Mouse (Mus musculus): ENCODE results near the gene Kcnc1. TPM values are rescaled to one million over a fixed set of nuclear protein-coding genes. Genes with fewer than 3 reads are reported as not detected.

Kcnc1 gene
- polyA plus RNA-seq, 1 experiment from 2014 or later: 8.4 TPM

DNA sequence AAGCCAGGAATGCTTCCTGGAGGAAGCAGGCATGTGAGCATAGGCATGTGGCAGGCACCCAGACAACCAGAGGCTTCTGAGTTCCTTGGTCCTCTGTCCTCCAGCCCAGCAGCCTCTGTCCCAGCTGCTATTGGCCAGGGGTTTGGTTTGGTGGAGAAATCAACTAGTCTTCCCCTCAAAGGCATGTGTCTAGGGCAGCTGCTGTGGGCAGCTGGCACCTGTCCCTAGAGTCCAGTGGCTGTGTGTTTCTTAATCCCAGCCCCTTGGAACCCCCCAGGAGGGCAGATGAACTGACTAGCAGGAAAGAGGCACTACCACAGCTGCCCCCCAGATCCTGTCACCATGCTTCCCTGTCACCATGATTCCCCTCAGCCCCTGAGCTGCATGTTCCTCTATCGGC, 30.5 kb upstream of the Kcnc1 start:
- Histone ChIP-seq H3K4me3 (replicated peaks; ENCODE audit: low read length) (no peak overlapping the region), H3K27ac (ENCODE audit: low read length) (no peak overlapping the region), H3K4me1 (replicated peaks; ENCODE audit: control insufficient read depth, insufficient read depth, low read length) (no peaks in the 10 kb centered on the region), H3K9ac (replicated peaks; ENCODE audit: low read depth, low read length) (no peak overlapping the region), H3K9me3 (ENCODE audit: control insufficient read depth, low read length) (no peaks in the 10 kb centered on the region), H3K4me2 (ENCODE audit: low read length) (no peak overlapping the region), H3K27me3 (replicated peaks; ENCODE audit: control insufficient read depth, insufficient read depth, low read length) (no peaks in the 10 kb centered on the region), H3K36me3 (ENCODE audit: control insufficient read depth, insufficient read depth) (no peaks in the 10 kb centered on the region)
- WGBS: 86% methylated on average over 1 of the region's 1 CpGs
- ATAC-seq: no peak

DNA sequence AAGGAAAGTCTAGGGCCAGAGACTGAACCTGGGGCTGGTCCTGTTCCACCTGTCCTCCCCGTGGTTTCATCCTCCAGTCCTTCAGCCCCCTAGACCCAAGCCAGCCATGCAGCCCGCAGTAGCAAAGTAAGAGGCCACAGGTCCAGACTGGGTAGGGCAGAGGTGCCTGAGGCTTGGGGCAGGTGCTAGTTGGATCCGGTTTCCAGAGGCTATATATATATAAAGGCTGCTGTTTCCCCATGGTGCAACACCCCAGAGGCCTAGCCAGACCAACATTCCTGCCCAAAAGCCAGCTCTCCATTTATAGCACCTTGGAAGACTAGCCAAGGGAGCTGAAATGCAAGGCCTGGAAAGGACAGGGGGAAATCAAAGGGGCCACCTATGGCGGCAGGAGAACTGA, 25.2 kb upstream of the Kcnc1 start:
- Histone ChIP-seq H3K27ac (ENCODE audit: low read length) (no peak overlapping the region), H3K4me2 (ENCODE audit: low read length) (no peak overlapping the region), H3K36me3 (ENCODE audit: control insufficient read depth, insufficient read depth) (no peaks in the 10 kb centered on the region), H3K9ac (replicated peaks; ENCODE audit: low read depth, low read length) (no peak overlapping the region), H3K9me3 (ENCODE audit: control insufficient read depth, low read length) (no peaks in the 10 kb centered on the region), H3K4me1 (replicated peaks; ENCODE audit: control insufficient read depth, insufficient read depth, low read length) (no peaks in the 10 kb centered on the region; the same call in 1 of the 2 replicates), H3K4me3 (replicated peaks; ENCODE audit: low read length) (no peak overlapping the region), H3K27me3 (replicated peaks; ENCODE audit: control insufficient read depth, insufficient read depth, low read length) (peaks cover 20% of the 10 kb centered on the region)
- WGBS: 78% methylated on average over 4 of the region's 4 CpGs
- ATAC-seq: no peak

DNA sequence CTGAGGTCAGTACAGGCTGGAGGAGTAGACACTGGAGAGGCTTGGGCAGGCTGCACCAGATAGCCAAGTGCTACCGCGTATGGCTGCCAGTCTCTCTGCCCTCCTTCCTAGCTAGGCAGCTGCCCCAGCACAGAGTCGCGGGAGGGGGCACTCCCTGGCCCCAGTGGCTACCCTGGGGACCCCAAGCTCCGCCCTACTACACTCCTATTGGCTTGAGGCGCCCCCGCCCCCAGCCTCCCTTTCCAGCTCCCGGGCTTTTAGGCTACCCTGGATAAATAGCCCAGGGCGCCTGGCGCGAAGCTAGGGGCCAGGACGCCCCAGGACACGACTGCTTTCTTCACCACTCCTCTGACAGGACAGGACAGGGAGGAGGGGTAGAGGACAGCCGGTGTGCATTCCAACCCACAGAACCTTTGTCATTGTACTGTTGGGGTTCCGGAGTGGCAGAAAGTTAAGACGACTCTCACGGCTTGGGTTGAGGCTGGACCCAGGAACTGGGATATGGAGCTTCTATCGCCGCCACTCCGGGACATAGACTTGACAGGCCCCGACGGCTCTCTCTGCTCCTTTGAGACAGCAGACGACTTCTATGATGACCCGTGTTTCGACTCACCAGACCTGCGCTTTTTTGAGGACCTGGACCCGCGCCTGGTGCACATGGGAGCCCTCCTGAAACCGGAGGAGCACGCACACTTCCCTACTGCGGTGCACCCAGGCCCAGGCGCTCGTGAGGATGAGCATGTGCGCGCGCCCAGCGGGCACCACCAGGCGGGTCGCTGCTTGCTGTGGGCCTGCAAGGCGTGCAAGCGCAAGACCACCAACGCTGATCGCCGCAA, 19.9 kb upstream of the Kcnc1 start, which contains the start of gene Myod1:
Myod1 (plus strand) TSS at position 303 of the 836 bp plus-strand sequence.
- no peaks in the 10 kb centered on the region for H3K9me3 ChIP-seq (ENCODE audit: control insufficient read depth, low read length)
- no peak within 1 kb of the TSS for H3K27ac ChIP-seq (ENCODE audit: low read length)
- no peak for ATAC-seq
- H3K4me1 ChIP-seq (replicated peaks; ENCODE audit: control insufficient read depth, insufficient read depth, low read length): peaks cover 17% of the 10 kb centered on the region
- H3K27me3 ChIP-seq (replicated peaks; ENCODE audit: control insufficient read depth, insufficient read depth, low read length): peaks cover 54% of the 10 kb centered on the region
- peak within 1 kb of the TSS; percentile 27 for H3K4me3 ChIP-seq (replicated peaks; ENCODE audit: low read length)
- peak within 1 kb of the TSS; percentile 45 for H3K4me2 ChIP-seq (ENCODE audit: low read length)
- H3K36me3 ChIP-seq (ENCODE audit: control insufficient read depth, insufficient read depth): no peaks in the 10 kb centered on the region
- 2% methylated on average over 44 of the region's 44 CpGs for WGBS
- 0 out of 2 replicates have a peak within 1 kb of the TSS, but pooled peaks have one; percentile 14 for H3K9ac ChIP-seq (replicated peaks; ENCODE audit: low read depth, low read length)

DNA sequence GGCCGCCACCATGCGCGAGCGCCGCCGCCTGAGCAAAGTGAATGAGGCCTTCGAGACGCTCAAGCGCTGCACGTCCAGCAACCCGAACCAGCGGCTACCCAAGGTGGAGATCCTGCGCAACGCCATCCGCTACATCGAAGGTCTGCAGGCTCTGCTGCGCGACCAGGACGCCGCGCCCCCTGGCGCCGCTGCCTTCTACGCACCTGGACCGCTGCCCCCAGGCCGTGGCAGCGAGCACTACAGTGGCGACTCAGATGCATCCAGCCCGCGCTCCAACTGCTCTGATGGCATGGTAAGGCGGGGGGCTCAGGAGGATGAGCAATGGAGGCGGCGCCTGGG, 19.3 kb upstream of the Kcnc1 start:
- under 1% methylated on average over 33 of the region's 33 CpGs for WGBS
- 0 out of 2 replicates have a peak overlapping the region, but pooled peaks have one; percentile 14 for H3K9ac ChIP-seq (replicated peaks; ENCODE audit: low read depth, low read length)
- peaks cover 17% of the 10 kb centered on the region for H3K4me1 ChIP-seq (replicated peaks; ENCODE audit: control insufficient read depth, insufficient read depth, low read length)
- H3K9me3 ChIP-seq (ENCODE audit: control insufficient read depth, low read length): no peaks in the 10 kb centered on the region
- H3K36me3 ChIP-seq (ENCODE audit: control insufficient read depth, insufficient read depth): no peaks in the 10 kb centered on the region
- peak overlapping the region; percentile 27 for H3K4me3 ChIP-seq (replicated peaks; ENCODE audit: low read length)
- peaks cover 54% of the 10 kb centered on the region for H3K27me3 ChIP-seq (replicated peaks; ENCODE audit: control insufficient read depth, insufficient read depth, low read length)
- no peak; the same call in 1 of the 2 replicates for ATAC-seq
- H3K4me2 ChIP-seq (ENCODE audit: low read length): peak overlapping the region; percentile 45
- H3K27ac ChIP-seq (ENCODE audit: low read length): no peak overlapping the region

DNA sequence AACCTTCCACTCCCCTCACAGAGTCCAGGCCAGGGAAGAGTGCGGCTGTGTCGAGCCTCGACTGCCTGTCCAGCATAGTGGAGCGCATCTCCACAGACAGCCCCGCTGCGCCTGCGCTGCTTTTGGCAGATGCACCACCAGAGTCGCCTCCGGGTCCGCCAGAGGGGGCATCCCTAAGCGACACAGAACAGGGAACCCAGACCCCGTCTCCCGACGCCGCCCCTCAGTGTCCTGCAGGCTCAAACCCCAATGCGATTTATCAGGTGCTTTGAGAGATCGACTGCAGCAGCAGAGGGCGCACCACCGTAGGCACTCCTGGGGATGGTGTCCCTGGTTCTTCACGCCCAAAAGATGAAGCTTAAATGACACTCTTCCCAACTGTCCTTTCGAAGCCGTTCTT, 18.2 kb upstream of the Kcnc1 start:
- no peaks in the 10 kb centered on the region for H3K9me3 ChIP-seq (ENCODE audit: control insufficient read depth, low read length)
- ATAC-seq: no peak
- H3K4me1 ChIP-seq (replicated peaks; ENCODE audit: control insufficient read depth, insufficient read depth, low read length): peaks cover 17% of the 10 kb centered on the region
- peak overlapping the region; percentile 9 for H3K4me3 ChIP-seq (replicated peaks; ENCODE audit: low read length)
- peak overlapping the region; percentile 36 for H3K4me2 ChIP-seq (ENCODE audit: low read length)
- H3K36me3 ChIP-seq (ENCODE audit: control insufficient read depth, insufficient read depth): no peaks in the 10 kb centered on the region
- H3K9ac ChIP-seq (replicated peaks; ENCODE audit: low read depth, low read length): no peak overlapping the region
- H3K27ac ChIP-seq (ENCODE audit: low read length): no peak overlapping the region
- WGBS: 3% methylated on average over 22 of the region's 22 CpGs
- peaks cover 54% of the 10 kb centered on the region for H3K27me3 ChIP-seq (replicated peaks; ENCODE audit: control insufficient read depth, insufficient read depth, low read length)

DNA sequence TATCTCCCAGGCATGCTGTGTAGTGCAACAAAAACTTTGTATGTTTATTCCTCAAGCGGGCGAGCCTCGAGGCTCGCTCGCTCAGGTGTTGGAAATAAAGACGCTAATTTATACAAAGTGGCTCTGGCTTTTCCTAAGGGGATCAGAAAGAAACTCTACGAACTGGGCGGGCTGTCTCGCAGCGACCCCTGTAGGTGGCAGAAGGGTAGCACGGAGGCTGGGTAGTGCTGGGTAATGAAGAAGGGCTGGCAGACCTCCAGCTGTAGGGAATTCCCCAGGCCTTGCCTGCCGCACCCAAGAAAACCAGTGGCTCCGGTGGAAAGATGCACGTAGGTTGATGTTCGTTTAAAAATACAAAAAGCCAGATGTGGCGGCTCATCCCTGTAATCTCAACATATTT, 17.3 kb upstream of the Kcnc1 start:
- WGBS: 4% methylated on average over 16 of the region's 16 CpGs

DNA sequence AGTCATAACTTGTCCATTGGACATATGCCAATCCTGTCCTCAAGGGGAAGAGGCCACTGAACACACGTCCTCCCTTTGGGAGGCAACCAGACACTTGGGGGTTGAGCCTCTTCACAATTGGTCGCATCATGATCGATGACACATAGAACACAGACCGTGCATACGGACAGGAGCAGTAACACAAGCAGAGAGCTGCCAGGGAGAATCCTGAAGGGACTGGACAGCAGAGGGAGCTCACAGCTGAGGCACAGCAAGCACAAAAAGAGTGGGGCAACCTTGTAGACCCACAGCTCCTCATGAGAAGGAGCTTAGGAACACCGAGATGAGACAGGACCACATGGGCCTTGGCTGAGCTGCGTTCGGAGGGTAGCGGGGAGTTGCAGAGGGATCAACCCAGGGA, 15.7 kb upstream of the Kcnc1 start:
- H3K36me3 ChIP-seq (ENCODE audit: control insufficient read depth, insufficient read depth): no peaks in the 10 kb centered on the region
- no peak overlapping the region for H3K4me3 ChIP-seq (replicated peaks; ENCODE audit: low read length)
- ATAC-seq: no peak
- H3K9ac ChIP-seq (replicated peaks; ENCODE audit: low read depth, low read length): no peak overlapping the region
- H3K4me1 ChIP-seq (replicated peaks; ENCODE audit: control insufficient read depth, insufficient read depth, low read length): peaks cover 17% of the 10 kb centered on the region
- H3K9me3 ChIP-seq (ENCODE audit: control insufficient read depth, low read length): no peaks in the 10 kb centered on the region
- H3K4me2 ChIP-seq (ENCODE audit: low read length): no peak overlapping the region
- no peak overlapping the region for H3K27ac ChIP-seq (ENCODE audit: low read length)
- peaks cover 39% of the 10 kb centered on the region for H3K27me3 ChIP-seq (replicated peaks; ENCODE audit: control insufficient read depth, insufficient read depth, low read length)
- WGBS: 65% methylated on average over 9 of the region's 9 CpGs

More for the DNA sequence above, 17.3 kb upstream of the Kcnc1 start:
- Histone ChIP-seq H3K36me3 (ENCODE audit: control insufficient read depth, insufficient read depth) (no peaks in the 10 kb centered on the region), H3K4me1 (replicated peaks; ENCODE audit: control insufficient read depth, insufficient read depth, low read length) (peaks cover 17% of the 10 kb centered on the region), H3K27ac (ENCODE audit: low read length) (no peak overlapping the region), H3K4me3 (replicated peaks; ENCODE audit: low read length) (no peak overlapping the region), H3K4me2 (ENCODE audit: low read length) (no peak overlapping the region), H3K9me3 (ENCODE audit: control insufficient read depth, low read length) (no peaks in the 10 kb centered on the region), H3K27me3 (replicated peaks; ENCODE audit: control insufficient read depth, insufficient read depth, low read length) (peaks cover 51% of the 10 kb centered on the region), H3K9ac (replicated peaks; ENCODE audit: low read depth, low read length) (no peak overlapping the region)
- ATAC-seq: peak; percentile 37; the same call in 1 of the 2 replicates

DNA sequence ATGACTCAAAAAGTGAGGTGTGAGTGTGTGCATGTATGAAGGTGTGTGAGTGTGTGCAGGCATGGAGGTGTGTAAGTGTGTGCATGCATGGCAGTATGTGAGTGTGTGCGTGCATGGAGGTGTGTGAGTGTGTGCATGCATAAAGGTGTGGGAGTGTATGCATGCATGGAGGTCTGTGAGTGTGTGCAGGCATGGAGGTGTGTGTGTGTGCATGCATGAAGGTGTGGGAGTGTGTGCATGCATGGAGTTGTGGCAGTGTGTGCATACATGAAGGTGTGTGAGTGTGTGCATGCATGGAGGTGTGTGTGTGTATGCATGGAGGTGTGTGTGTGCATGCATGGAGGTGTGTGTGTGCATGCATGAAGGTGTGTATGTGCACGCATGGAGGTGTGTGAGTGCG, 8.9 kb upstream of the Kcnc1 start:
- Histone ChIP-seq H3K4me2 (ENCODE audit: low read length) (no peak overlapping the region), H3K36me3 (ENCODE audit: control insufficient read depth, insufficient read depth) (no peaks in the 10 kb centered on the region), H3K27ac (ENCODE audit: low read length) (no peak overlapping the region), H3K27me3 (replicated peaks; ENCODE audit: control insufficient read depth, insufficient read depth, low read length) (0 out of 2 replicates have a peak, but pooled peaks cover 2% of the 10 kb centered on the region), H3K9me3 (ENCODE audit: control insufficient read depth, low read length) (no peaks in the 10 kb centered on the region), H3K4me3 (replicated peaks; ENCODE audit: low read length) (no peak overlapping the region), H3K9ac (replicated peaks; ENCODE audit: low read depth, low read length) (no peak overlapping the region), H3K4me1 (replicated peaks; ENCODE audit: control insufficient read depth, insufficient read depth, low read length) (no peaks in the 10 kb centered on the region)
- 92% methylated on average over 3 of the region's 3 CpGs for WGBS
- ATAC-seq: no peak

DNA sequence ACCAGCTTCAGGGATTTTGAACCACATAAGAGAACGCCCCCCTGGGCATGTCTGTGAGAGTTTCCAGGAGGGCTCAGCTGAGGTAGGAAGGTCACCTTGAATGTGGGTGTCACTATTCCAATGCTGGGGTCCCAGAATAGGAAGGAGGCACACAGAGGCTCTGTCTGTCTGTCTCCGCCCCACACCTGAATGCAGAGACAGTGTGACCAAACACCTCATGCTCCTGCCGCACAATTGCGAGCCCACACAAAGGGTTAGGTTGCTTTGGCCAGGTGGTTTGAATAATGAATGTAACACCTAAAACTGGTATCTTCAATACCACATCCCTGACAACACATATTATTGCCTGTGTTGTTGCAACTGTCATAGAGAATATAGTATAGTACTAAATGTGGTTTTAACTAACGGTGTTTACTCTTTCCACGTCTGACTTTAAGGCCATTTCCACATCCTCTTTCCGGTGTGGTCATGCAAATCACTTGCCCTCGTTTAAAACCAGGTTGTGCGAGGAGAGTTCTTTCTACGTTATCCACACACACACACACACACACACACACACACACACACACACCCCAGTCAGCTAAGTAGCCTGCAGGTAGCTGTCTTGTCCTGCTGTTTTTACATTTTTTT, 6.7 kb upstream of the Kcnc1 start:
- Histone ChIP-seq H3K27me3 (replicated peaks; ENCODE audit: control insufficient read depth, insufficient read depth, low read length) (peaks cover 6% of the 10 kb centered on the region), H3K27ac (ENCODE audit: low read length) (no peak overlapping the region), H3K9me3 (ENCODE audit: control insufficient read depth, low read length) (no peaks in the 10 kb centered on the region), H3K4me1 (replicated peaks; ENCODE audit: control insufficient read depth, insufficient read depth, low read length) (peaks cover 3% of the 10 kb centered on the region; the same call in 1 of the 2 replicates), H3K9ac (replicated peaks; ENCODE audit: low read depth, low read length) (no peak overlapping the region), H3K4me2 (ENCODE audit: low read length) (no peak overlapping the region), H3K4me3 (replicated peaks; ENCODE audit: low read length) (no peak overlapping the region), H3K36me3 (ENCODE audit: control insufficient read depth, insufficient read depth) (no peaks in the 10 kb centered on the region)
- WGBS: 81% methylated on average over 10 of the region's 10 CpGs
- no peak for ATAC-seq
